Mouse (Mus musculus) embryonic fibroblast, embryonic 13.5 days (primary cell): ENCODE results near the gene Eif4g1.

Source experiments
- CTCF ChIP-seq: IDR thresholded peaks from 2 replicates; pipeline ENCODE4 v1.5.1; 2011; ENCODE audit warnings: mild to moderate bottlenecking, control low read depth, low read length, moderate library complexity, borderline replicate concordance; ENCODE audit not compliant: insufficient read depth
- POLR2A ChIP-seq: IDR thresholded peaks from 2 replicates; pipeline ENCODE4 v1.6.1; 2011; ENCODE audit warnings: low read depth, mild to moderate bottlenecking, control low read depth, low read length, moderate library complexity

DNA sequence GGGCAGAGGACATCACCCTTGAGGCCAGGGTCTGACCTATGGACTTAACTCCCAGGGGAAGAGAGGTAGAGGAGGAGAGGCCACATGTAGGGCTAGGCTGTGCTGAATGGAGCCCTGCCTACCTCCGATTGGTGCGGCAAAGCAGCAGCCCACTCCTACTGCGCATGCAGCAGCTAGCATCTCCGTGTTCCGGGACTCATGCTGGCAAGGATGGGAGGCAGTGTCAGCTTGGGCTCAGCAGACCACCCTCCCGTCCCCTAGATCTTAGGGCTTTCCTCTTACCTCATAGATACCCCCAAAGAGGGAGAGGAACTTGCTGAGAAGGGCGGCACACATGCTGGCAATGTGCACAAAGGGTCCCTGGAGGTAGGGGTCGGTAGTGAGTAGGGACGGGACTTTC is 44.1 kb downstream of the Eif4g1 start:
- TF ChIP-seq CTCF (no peak), POLR2A (no peak)
